Mouse (Mus musculus): ENCODE results near the gene Il2rg. TPM values are rescaled to one million over a fixed set of nuclear protein-coding genes. Genes with fewer than 3 reads are reported as not detected.

Il2rg gene
- polyA plus RNA-seq, 1 experiment from 2014 or later = 4.1 TPM

DNA sequence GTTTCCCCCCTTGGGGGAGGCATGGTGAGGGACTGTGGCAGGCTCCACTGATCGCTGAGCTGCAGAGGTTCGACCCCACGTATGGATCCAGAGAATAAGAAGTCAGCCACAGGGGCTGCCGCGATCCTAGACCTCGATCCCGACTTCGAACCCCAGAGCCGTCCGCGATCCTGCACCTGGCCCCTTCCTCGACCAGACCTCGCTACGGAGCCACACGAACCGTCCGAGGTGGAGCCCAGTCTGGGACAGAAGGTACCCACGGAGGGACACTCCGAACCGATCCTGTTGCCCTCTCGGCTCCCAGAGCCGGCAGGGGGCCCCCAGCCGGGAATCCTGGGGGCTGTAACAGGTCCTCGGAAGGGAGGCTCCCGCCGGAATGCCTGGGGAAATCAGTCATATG, 13.3 kb downstream of the Il2rg start:
- H3K4me3 ChIP-seq (replicated peaks) = peak overlapping the region; percentile 54
- ATAC-seq = peak; percentile 42
- peaks cover 9% of the 10 kb centered on the region for H3K4me1 ChIP-seq (replicated peaks)
- peak overlapping the region; percentile 59 for H3K9ac ChIP-seq (replicated peaks)
- peak overlapping the region; percentile 77 for H3K4me2 ChIP-seq (replicated peaks)
- H3K36me3 ChIP-seq = no peaks in the 10 kb centered on the region
- no peaks in the 10 kb centered on the region for H3K9me3 ChIP-seq
- 32% methylated on average over 26 of the region's 26 CpGs for WGBS
- no peak overlapping the region for H3K27ac ChIP-seq
- H3K27me3 ChIP-seq = no peaks in the 10 kb centered on the region

GRCm38 (mm10) chrX:101253952-101254729, 13.9 kb downstream of the Il2rg start, which contains the start of gene Foxo4:
Gene Foxo4 (plus strand): TSS chrX:101254528.
- no peaks in the 10 kb centered on the region for H3K36me3 ChIP-seq
- peak within 1 kb of the TSS; percentile 77 for H3K4me2 ChIP-seq (replicated peaks)
- H3K4me1 ChIP-seq (replicated peaks) = peaks cover 9% of the 10 kb centered on the region
- peak within 1 kb of the TSS; percentile 54 for H3K4me3 ChIP-seq (replicated peaks)
- H3K27me3 ChIP-seq = no peaks in the 10 kb centered on the region
- H3K27ac ChIP-seq = no peak within 1 kb of the TSS
- no peaks in the 10 kb centered on the region for H3K9me3 ChIP-seq
- peak; percentile 94 for ATAC-seq
- WGBS = 29% methylated on average over 46 of the region's 47 CpGs
- peak within 1 kb of the TSS; percentile 59 for H3K9ac ChIP-seq (replicated peaks)

DNA sequence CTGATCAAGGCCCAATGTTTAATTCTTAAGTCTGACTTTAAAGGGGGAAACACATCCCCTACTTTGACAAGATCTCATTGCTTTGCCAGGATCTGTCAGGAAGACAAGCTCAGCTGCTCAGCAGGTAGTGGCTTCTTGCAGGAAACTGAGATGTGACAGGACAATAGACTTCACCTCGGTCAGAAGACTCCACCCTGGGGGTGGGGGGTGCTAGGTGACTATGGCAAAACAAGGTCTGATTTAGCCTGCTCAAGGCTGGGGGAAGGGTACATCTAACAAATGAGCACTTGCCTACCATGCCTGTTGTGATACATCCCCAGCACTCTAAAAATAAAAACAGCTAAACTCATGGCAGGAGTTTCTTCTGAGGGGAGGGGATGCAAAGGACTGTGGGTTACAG, 23.0 kb downstream of the Il2rg start:
- Histone ChIP-seq H3K4me1 (replicated peaks) (no peaks in the 10 kb centered on the region), H3K9ac (replicated peaks) (no peak overlapping the region), H3K36me3 (no peaks in the 10 kb centered on the region)

DNA sequence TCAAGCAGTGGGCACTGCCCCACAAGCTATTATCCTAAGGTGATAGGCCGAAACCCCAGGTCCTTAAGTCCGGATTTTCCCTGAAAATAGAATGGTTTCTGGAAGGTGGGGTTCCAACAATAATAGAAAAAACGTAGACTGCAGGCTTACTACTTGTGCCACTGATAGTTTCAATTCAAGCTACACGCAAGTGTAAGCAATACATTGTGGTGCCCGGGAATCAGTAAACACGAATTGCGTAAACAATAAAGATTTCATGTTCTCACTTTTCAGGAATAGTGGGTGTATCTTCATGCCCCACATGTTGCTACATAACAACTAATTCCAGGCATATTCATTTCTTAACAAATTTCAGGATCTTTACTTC, 45.3 kb downstream of the Il2rg start:
- Histone ChIP-seq H3K27ac (peak overlapping the region; percentile 68), H3K27me3 (peaks cover 22% of the 10 kb centered on the region; the same call in 1 of the 2 replicates), H3K9me3 (no peaks in the 10 kb centered on the region), H3K4me1 (replicated peaks) (peaks cover 10% of the 10 kb centered on the region), H3K4me2 (replicated peaks) (peak overlapping the region; percentile 48), H3K9ac (replicated peaks) (no peak overlapping the region), H3K4me3 (replicated peaks) (peak overlapping the region; percentile 54), H3K36me3 (no peaks in the 10 kb centered on the region)
- 36% methylated on average over 7 of the region's 7 CpGs for WGBS
- ATAC-seq = no peak; the same call in 1 of the 2 replicates

More for the DNA sequence above, 23.0 kb downstream of the Il2rg start:
- Histone ChIP-seq H3K4me3 (replicated peaks) (no peak overlapping the region), H3K27me3 (peaks cover 3% of the 10 kb centered on the region; the same call in 1 of the 2 replicates), H3K27ac (no peak overlapping the region), H3K9me3 (no peaks in the 10 kb centered on the region), H3K4me2 (replicated peaks) (no peak overlapping the region)
- 21% methylated on average over 1 of the region's 1 CpGs for WGBS
- ATAC-seq = no peak

- peak within 1 kb of the TSS; percentile 54 for H3K4me3 ChIP-seq (replicated peaks)
- peak within 1 kb of the TSS; percentile 80 for H3K27ac ChIP-seq
- H3K27me3 ChIP-seq = peaks cover 20% of the 10 kb centered on the region; the same call in 1 of the 2 replicates
- no peaks in the 10 kb centered on the region for H3K9me3 ChIP-seq
- no peaks in the 10 kb centered on the region for H3K36me3 ChIP-seq
- H3K9ac ChIP-seq (replicated peaks) = peak within 1 kb of the TSS; percentile 67
- H3K4me1 ChIP-seq (replicated peaks) = peaks cover 10% of the 10 kb centered on the region
- H3K4me2 ChIP-seq (replicated peaks) = peak within 1 kb of the TSS; percentile 60
- ATAC-seq = peak; percentile 97
- 20% methylated on average over 51 of the region's 55 CpGs for WGBS
These were observed 45.9 kb downstream of the Il2rg start, which contains the start of gene Snx12 for GRCm38 (mm10) chrX:101221834-101222795. Gene Snx12 (minus strand): TSS chrX:101222563.

Other genes starting within 250 kb of the Il2rg start
- gene Tex11, start 208.6 kb downstream of the Il2rg start, polyA plus RNA-seq (2015; fragmentation: Nextera tagmentation; extraction: Ambion mirVana) = 0.06 TPM in 1 of 2 replicates, not detected in the other
- gene Slc7a3, start 182.2 kb downstream of the Il2rg start, polyA plus RNA-seq (2015; fragmentation: Nextera tagmentation; extraction: Ambion mirVana) = 0.96 and 1.1 TPM in 2 replicates
- 53.3 and 55.8 TPM in 2 replicates for gene Snx12, start 45.7 kb downstream of the Il2rg start, polyA plus RNA-seq (2015; fragmentation: Nextera tagmentation; extraction: Ambion mirVana)
- 0.86 and 1.1 TPM in 2 replicates for gene Foxo4, start 13.7 kb downstream of the Il2rg start, polyA plus RNA-seq (2015; fragmentation: Nextera tagmentation; extraction: Ambion mirVana)
- gene Gm614, start 4.3 kb downstream of the Il2rg start, polyA plus RNA-seq (2015; fragmentation: Nextera tagmentation; extraction: Ambion mirVana) = not detected in 2 replicates
- gene Gm20489, start 768 bp upstream of the Il2rg start, polyA plus RNA-seq (2015; fragmentation: Nextera tagmentation; extraction: Ambion mirVana) = not detected in 2 replicates
- 25.6 and 33.9 TPM in 2 replicates for gene Med12, start 5.8 kb upstream of the Il2rg start, polyA plus RNA-seq (2015; fragmentation: Nextera tagmentation; extraction: Ambion mirVana)
- gene Nlgn3, start 30.9 kb upstream of the Il2rg start, polyA plus RNA-seq (2015; fragmentation: Nextera tagmentation; extraction: Ambion mirVana) = 55.1 and 56.6 TPM in 2 replicates
- gene Gjb1, start 108.1 kb upstream of the Il2rg start, polyA plus RNA-seq (2015; fragmentation: Nextera tagmentation; extraction: Ambion mirVana) = 0.47 and 0.48 TPM in 2 replicates
- gene Zmym3, start 152.6 kb upstream of the Il2rg start, polyA plus RNA-seq (2015; fragmentation: Nextera tagmentation; extraction: Ambion mirVana) = 60.3 and 62.7 TPM in 2 replicates
- 483 and 484 TPM in 2 replicates for gene Nono, start 161.1 kb upstream of the Il2rg start, polyA plus RNA-seq (2015; fragmentation: Nextera tagmentation; extraction: Ambion mirVana)
- 2.8 TPM in 2 replicates for gene Itgb1bp2, start 180.8 kb upstream of the Il2rg start, polyA plus RNA-seq (2015; fragmentation: Nextera tagmentation; extraction: Ambion mirVana)

All from midbrain, embryonic 13.5 days (tissue).